ENCODE assay signal across 12 mouse cellular contexts in the genomic region with DNA sequence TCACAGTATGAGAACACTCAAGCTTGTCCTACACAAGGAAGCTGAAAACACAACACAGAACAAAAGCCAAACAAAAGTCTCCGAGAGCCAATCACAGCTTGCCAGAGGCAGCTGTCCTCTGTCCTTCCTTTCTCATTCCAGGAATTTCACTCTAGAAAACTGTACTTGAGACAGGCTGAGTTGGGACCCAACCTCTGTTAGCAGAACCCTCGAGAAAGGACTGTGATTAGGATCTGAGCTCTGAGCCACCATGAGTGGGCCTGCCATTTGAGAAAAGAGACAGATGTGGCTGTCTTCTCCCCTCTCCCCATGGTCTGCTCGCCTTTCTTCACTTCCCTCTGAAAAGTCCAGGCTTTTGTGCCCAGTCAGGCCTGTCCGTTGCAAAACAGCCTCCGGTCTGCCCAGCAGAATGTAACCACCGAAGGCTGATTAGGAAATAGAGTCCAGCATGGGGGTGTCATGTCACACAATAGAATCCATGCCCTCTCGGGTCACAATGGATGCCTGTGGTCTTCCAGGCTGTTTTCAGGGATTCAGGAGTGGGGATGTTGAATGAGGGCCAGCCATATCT. TPM values are rescaled to one million over a fixed set of nuclear protein-coding genes. Genes with fewer than 3 reads are reported as not detected.
DNase-seq lines count a peak whose midpoint lies in the region; ATAC-seq and TF ChIP-seq lines count a peak whose summit lies in the region.
"Had no signal": no experiment of that assay in that cellular context is flagged by ENCODE, and none has a peak within 500 bp of the region (broad histone marks: within the 10 kb centered on the region; RNA-seq: fewer than 3 reads in every experiment).

No protein-coding gene starts in this region.

- no peak overlapping the region for H3K9ac ChIP-seq in hindbrain, embryonic 11.5 days (ENCODE audit: low read depth, low read length)
- no peak overlapping the region for H3K9ac ChIP-seq in hindbrain, embryonic 14.5 days
- H3K9ac ChIP-seq in lung, embryonic 15.5 days: no peak overlapping the region
- H3K9ac ChIP-seq: heart, embryonic 15.5 days had no signal

- no peak overlapping the region for H3K4me3 ChIP-seq in hindbrain, embryonic 11.5 days (ENCODE audit: low read depth, low read length)
- no peak overlapping the region for H3K4me3 ChIP-seq in hindbrain, embryonic 14.5 days (replicated peaks; ENCODE audit: low read length)
- H3K4me3 ChIP-seq in testis, adult 2 months (ENCODE audit: control insufficient read depth, low read depth, low read length): peak overlapping the region; percentile 57
- no peak overlapping the region for H3K4me3 ChIP-seq in lung, embryonic 15.5 days
- H3K4me3 ChIP-seq: heart, embryonic 15.5 days had no signal

- no peaks in the 10 kb centered on the region for H3K36me3 ChIP-seq in hindbrain, embryonic 11.5 days (ENCODE audit: control insufficient read depth, insufficient read depth, low read length)
- H3K36me3 ChIP-seq in hindbrain, embryonic 14.5 days (replicated peaks; ENCODE audit: control insufficient read depth, insufficient read depth): no peaks in the 10 kb centered on the region
- no peaks in the 10 kb centered on the region for H3K36me3 ChIP-seq in testis, adult 2 months (ENCODE audit: control insufficient read depth, insufficient read depth, low read length)
- H3K36me3 ChIP-seq in lung, embryonic 15.5 days: no peaks in the 10 kb centered on the region
- H3K36me3 ChIP-seq: heart, embryonic 15.5 days had no signal

- TF ChIP-seq POLR2A in testis, adult 2 months (IDR thresholded peaks at IDR 0.05; ENCODE audit: control insufficient read depth, low read depth, low read length): no peak

- H3K9me3 ChIP-seq in hindbrain, embryonic 11.5 days (ENCODE audit: control insufficient read depth, low read length): no peaks in the 10 kb centered on the region
- H3K9me3 ChIP-seq in hindbrain, embryonic 14.5 days (ENCODE audit: control insufficient read depth, low read length): no peaks in the 10 kb centered on the region
- H3K9me3 ChIP-seq in lung, embryonic 15.5 days: no peaks in the 10 kb centered on the region
- H3K9me3 ChIP-seq: heart, embryonic 15.5 days had no signal

- H3K27ac ChIP-seq in hindbrain, embryonic 11.5 days (ENCODE audit: low read depth, low read length): peak overlapping the region; percentile 65
- no peak overlapping the region for H3K27ac ChIP-seq in hindbrain, embryonic 14.5 days
- no peak overlapping the region for H3K27ac ChIP-seq in testis, adult 2 months (ENCODE audit: control insufficient read depth, insufficient read depth, low read depth, low read length)
- peak overlapping the region; percentile 81 for H3K27ac ChIP-seq in lung, embryonic 15.5 days
- H3K27ac ChIP-seq: heart, embryonic 15.5 days had no signal

- H3K27me3 ChIP-seq in hindbrain, embryonic 11.5 days (ENCODE audit: control insufficient read depth, insufficient read depth, low read length): no peaks in the 10 kb centered on the region
- H3K27me3 ChIP-seq in hindbrain, embryonic 14.5 days (ENCODE audit: control insufficient read depth, insufficient read depth, low read length): no peaks in the 10 kb centered on the region
- no peaks in the 10 kb centered on the region for H3K27me3 ChIP-seq in testis, adult 2 months (ENCODE audit: control insufficient read depth, insufficient read depth, low read length)
- no peaks in the 10 kb centered on the region for H3K27me3 ChIP-seq in lung, embryonic 15.5 days
- H3K27me3 ChIP-seq: CH12.LX; heart, embryonic 15.5 days had no signal

- H3K4me2 ChIP-seq in hindbrain, embryonic 11.5 days (replicated peaks; ENCODE audit: low read depth, low read length): no peak overlapping the region
- H3K4me2 ChIP-seq in hindbrain, embryonic 14.5 days (replicated peaks): no peak overlapping the region
- no peak overlapping the region for H3K4me2 ChIP-seq in lung, embryonic 15.5 days
- H3K4me2 ChIP-seq: heart, embryonic 15.5 days had no signal

- WGBS in hindbrain, embryonic 11.5 days: 22% methylated on average over 7 of the region's 7 CpGs
- 12% methylated on average over 7 of the region's 7 CpGs for WGBS in hindbrain, embryonic 14.5 days
- WGBS in lung, embryonic 15.5 days: 47% methylated on average over 7 of the region's 7 CpGs

- no peak for TF ChIP-seq CTCF in testis, adult 2 months (IDR thresholded peaks at IDR 0.05; ENCODE audit: control insufficient read depth, insufficient read depth, insufficient replicate concordance, low read depth, low read length)

- DNase-seq in hindbrain, embryonic 11.5 days (ENCODE audit: low spot score): no peak
- DNase-seq in hindbrain, embryonic 14.5 days (ENCODE audit: low spot score): no peak
- DNase-seq in testis, postnatal 10 days (ENCODE audit: low spot score): no peak
- DNase-seq in layer of hippocampus, adult 9-11 months: no peak
- no peak for DNase-seq in heart, adult 9 months (ENCODE audit: low spot score in 2 of 2)
- DNase-seq in ovary, postnatal 10 days (ENCODE audit: low spot score): no peak
- DNase-seq: cerebellum, adult 8-10 months; thymus, adult 2 months had no signal

- H3K4me1 ChIP-seq in hindbrain, embryonic 11.5 days (replicated peaks; ENCODE audit: control insufficient read depth, insufficient read depth, low read length): peaks cover 3% of the 10 kb centered on the region; the same call in 1 of the 2 replicates
- H3K4me1 ChIP-seq in hindbrain, embryonic 14.5 days (replicated peaks; ENCODE audit: control insufficient read depth, insufficient read depth, low read length): no peaks in the 10 kb centered on the region
- no peaks in the 10 kb centered on the region for H3K4me1 ChIP-seq in testis, adult 2 months (ENCODE audit: control insufficient read depth, insufficient read depth, low read length)
- peaks cover 20% of the 10 kb centered on the region for H3K4me1 ChIP-seq in lung, embryonic 15.5 days

- peak; percentile 33; the same call in 1 of the 2 replicates for ATAC-seq in hindbrain, embryonic 11.5 days (ENCODE audit: low FRiP score)
- ATAC-seq in hindbrain, embryonic 14.5 days (ENCODE audit: low FRiP score): no peak
- ATAC-seq in lung, embryonic 15.5 days (ENCODE audit: borderline replicate concordance, extremely low read depth, low FRiP score, low TSS enrichment): peak; percentile 82

RNA-seq across cellular contexts. Expression of a gene that starts 24.8 kb away (rescaled TPM):
- polyA plus RNA-seq in hindbrain, embryonic 11.5 days (2014; fragmentation: Nextera tagmentation; extraction: Ambion mirVana): 4.8 and 6.6 TPM in 2 replicates
- 2.3 and 2.6 TPM in 2 replicates for polyA plus RNA-seq in hindbrain, embryonic 14.5 days (2014; fragmentation: Nextera tagmentation; extraction: Ambion mirVana)
- 25.6 and 33.5 TPM in 2 replicates for polyA plus RNA-seq in testis, adult 2 months (2012; rRNA removed)
- 5.3 and 5.4 TPM in 2 replicates for polyA plus RNA-seq in lung, embryonic 15.5 days (2015; fragmentation: Nextera tagmentation; extraction: Ambion mirVana)

RNA-seq across cellular contexts. Expression of a gene that starts 32.9 kb away (rescaled TPM):
- 0.89 and 1.1 TPM in 2 replicates for polyA plus RNA-seq in hindbrain, embryonic 11.5 days (2014; fragmentation: Nextera tagmentation; extraction: Ambion mirVana)
- polyA plus RNA-seq in hindbrain, embryonic 14.5 days (2014; fragmentation: Nextera tagmentation; extraction: Ambion mirVana): 0.78 and 1.0 TPM in 2 replicates
- 43.7 and 46.9 TPM in 2 replicates for polyA plus RNA-seq in testis, adult 2 months (2012; rRNA removed)
- polyA plus RNA-seq in lung, embryonic 15.5 days (2015; fragmentation: Nextera tagmentation; extraction: Ambion mirVana): 2.1 and 2.5 TPM in 2 replicates

Comparison
In these comparisons a context has a peak if more than half of its experiments do, and no peak if none do; other contexts are left out.
1. H3K27ac ChIP-seq: peak in hindbrain, embryonic 11.5 days (single experiment) and lung, embryonic 15.5 days (single experiment); none in hindbrain, embryonic 14.5 days (single experiment) and testis, adult 2 months (single experiment).
2. RNA of a gene that starts 32.9 kb away (polyA plus RNA-seq): 43.7 to 46.9 TPM in testis, adult 2 months; 2.1 to 2.5 TPM in lung, embryonic 15.5 days, 0.89 to 1.1 TPM in hindbrain, embryonic 11.5 days and 0.78 to 1.0 TPM in hindbrain, embryonic 14.5 days; every median in the first group is over 10 times any median in the second.